Mouse (Mus musculus): ENCODE data around the gene Dlg3.

Dlg3 gene

GRCm38 (mm10) chrX:100789322-100789721, 21.8 kb downstream of the Dlg3 start:
- in situ Hi-C loops (cut with MboI; ENCODE audit: unreplicated experiment in 2 of 2): loop anchor here (25.0 kb wide), 2 partner anchors 548 to 723 kb away; no protein-coding TSS in a partner anchor

GRCm38 (mm10) chrX:100796041-100796740, 28.7 kb downstream of the Dlg3 start:
- in situ Hi-C loops (cut with MboI; ENCODE audit: unreplicated experiment in 2 of 2): loop anchor here (25.0 kb wide), 2 partner anchors 541 to 716 kb away; no protein-coding TSS in a partner anchor

- in situ Hi-C loops (cut with MboI; ENCODE audit: unreplicated experiment in 2 of 2): loop anchor here (25.0 kb wide), 2 partner anchors 541 to 716 kb away; no protein-coding TSS in a partner anchor
Measured at GRCm38 (mm10) chrX:100796741-100797090, 29.2 kb downstream of the Dlg3 start.

GRCm38 (mm10) chrX:100797370-100797769, 29.8 kb downstream of the Dlg3 start:
- in situ Hi-C loops (cut with MboI; ENCODE audit: unreplicated experiment in 2 of 2): loop anchor here (25.0 kb wide), 2 partner anchors 540 to 715 kb away; no protein-coding TSS in a partner anchor

- in situ Hi-C loops (cut with MboI; ENCODE audit: unreplicated experiment in 2 of 2): loop anchor here (25.0 kb wide), 2 partner anchors 539 to 714 kb away; no protein-coding TSS in a partner anchor
Measured at GRCm38 (mm10) chrX:100797851-100798527, 30.5 kb downstream of the Dlg3 start.

GRCm38 (mm10) chrX:100800643-100801042, 33.1 kb downstream of the Dlg3 start:
- in situ Hi-C loops (cut with MboI; ENCODE audit: unreplicated experiment in 2 of 2): no loop called here

- in situ Hi-C loops (cut with MboI; ENCODE audit: unreplicated experiment in 2 of 2): no loop called here
Measured at GRCm38 (mm10) chrX:100802034-100802433, 34.5 kb downstream of the Dlg3 start.

GRCm38 (mm10) chrX:100811129-100811528, 43.6 kb downstream of the Dlg3 start:
- in situ Hi-C loops (cut with MboI; ENCODE audit: unreplicated experiment in 2 of 2): no loop called here

GRCm38 (mm10) chrX:100814139-100814538, 46.6 kb downstream of the Dlg3 start:
- in situ Hi-C loops (cut with MboI; ENCODE audit: unreplicated experiment in 2 of 2): no loop called here

- in situ Hi-C loops (cut with MboI; ENCODE audit: unreplicated experiment in 2 of 2): no loop called here
Measured at GRCm38 (mm10) chrX:100815766-100816165, 48.2 kb downstream of the Dlg3 start.

GRCm38 (mm10) chrX:100818681-100819080, 51.2 kb downstream of the Dlg3 start:
- in situ Hi-C loops (cut with MboI; ENCODE audit: unreplicated experiment in 2 of 2): no loop called here

- in situ Hi-C loops (cut with MboI; ENCODE audit: unreplicated experiment in 2 of 2): no loop called here
Measured at GRCm38 (mm10) chrX:100821149-100821548, 53.6 kb downstream of the Dlg3 start.

GRCm38 (mm10) chrX:100825557-100825956, 58.0 kb downstream of the Dlg3 start:
- in situ Hi-C loops (cut with MboI; ENCODE audit: unreplicated experiment in 2 of 2): no loop called here

- in situ Hi-C loops (cut with MboI; ENCODE audit: unreplicated experiment in 2 of 2): no loop called here
Measured at GRCm38 (mm10) chrX:100832806-100833205, 65.3 kb downstream of the Dlg3 start.

GRCm38 (mm10) chrX:100839211-100839610, 71.7 kb downstream of the Dlg3 start:
- in situ Hi-C loops (cut with MboI; ENCODE audit: unreplicated experiment in 2 of 2): no loop called here
